Mouse (Mus musculus): ENCODE data around the gene Utrn. TPM values are rescaled to one million over a fixed set of nuclear protein-coding genes. Genes with fewer than 3 reads are reported as not detected.

The Utrn gene
- total RNA-seq, 2 experiments from 2014 or later, result 36.1 to 50.0 TPM

DNA sequence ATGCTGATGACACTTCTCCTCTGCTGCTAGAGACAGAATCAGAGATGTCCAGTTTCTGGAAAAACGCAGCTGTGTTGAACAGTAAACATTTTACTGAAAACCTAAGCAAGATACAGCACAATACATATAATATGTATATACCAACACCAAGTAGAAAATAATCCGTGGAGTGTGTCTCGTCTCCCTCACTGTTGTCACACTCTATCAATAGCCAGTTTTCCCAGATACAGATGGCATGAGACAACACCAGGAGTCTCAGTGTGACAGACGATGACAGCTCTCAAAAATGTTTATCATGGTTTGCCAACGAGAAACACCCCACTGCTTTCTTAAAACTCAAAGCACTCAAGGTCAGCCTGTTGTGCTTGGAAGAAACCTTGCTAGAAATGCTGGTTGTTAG, 515.1 kb downstream of the Utrn start:
- no peak for ATAC-seq (ENCODE audit: poor library complexity, severe bottlenecking)

DNA sequence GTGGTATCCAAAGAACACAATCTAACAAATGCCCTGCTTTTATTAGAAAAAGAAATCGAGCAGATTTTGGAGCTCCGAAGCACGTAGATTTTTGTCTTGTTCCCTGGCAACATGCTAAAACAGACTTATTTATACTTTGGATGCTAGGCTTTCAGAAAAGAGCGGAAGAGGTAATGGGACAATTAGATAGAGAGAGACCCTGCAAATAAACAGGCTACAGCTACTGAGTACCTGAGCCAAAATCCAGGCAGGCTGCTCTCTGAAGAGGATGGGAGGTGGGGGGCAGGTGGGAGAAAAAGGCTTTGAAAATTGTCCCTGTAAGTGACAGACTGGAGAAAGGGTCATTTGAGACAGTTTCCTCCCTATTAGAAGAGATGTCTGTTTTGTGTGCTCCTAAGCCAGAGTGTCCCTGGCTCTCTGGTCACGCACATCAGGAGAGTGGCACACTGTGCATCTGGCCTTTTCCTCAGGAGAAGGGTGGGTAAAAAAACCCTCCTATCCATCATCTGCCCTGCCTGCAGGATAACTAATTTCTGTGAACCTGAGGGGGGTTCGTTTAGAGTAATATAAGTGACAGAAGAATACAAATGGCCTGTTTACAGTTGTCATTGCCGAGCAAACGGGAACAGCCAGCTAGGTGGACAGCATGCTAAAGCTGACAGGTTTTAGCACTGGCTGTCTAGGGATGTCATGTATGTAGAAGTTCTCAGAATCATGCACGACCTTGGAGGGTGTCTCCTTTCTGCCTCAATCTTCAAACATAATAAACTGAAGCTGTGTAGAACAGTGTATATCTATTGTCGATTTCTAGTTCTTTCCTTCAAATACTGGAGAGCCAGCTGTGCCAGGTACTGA, 529.2 kb downstream of the Utrn start:
- ATAC-seq (ENCODE audit: poor library complexity, severe bottlenecking), result no peak

DNA sequence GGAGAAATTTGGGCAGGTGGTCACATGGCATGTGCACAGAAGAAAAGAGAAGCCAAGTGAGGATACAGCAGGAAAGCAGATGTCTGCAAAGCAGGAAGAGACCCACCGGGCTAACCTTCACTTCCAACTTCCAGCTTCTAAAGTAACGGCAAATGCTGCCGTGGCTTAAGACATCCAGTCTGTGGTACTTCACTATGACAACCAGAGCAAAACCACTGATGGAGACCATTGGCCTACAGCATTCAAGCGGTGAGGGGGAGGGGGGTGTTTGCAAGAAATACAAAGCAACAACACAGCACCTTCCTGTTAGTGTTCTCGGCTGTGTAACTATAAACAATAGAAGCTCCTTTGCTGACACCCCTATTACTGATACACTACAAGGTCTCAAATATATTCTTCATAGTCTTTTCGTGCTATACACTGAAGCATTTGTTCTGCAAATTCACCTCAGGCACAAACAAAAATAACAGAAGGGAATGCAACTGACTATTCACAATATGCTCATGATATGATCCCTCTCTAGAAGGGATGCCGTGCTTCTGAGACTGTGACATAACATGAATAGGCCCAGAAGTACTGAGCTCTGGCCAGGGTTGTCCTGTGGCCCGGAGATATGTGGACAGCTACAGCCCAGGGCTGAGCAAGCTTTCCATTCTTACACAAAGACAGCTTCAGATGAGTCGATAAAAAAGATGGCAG, 530.0 kb downstream of the Utrn start:
- ATAC-seq (ENCODE audit: poor library complexity, severe bottlenecking), result no peak

Other genes starting within 250 kb of the Utrn start
- gene Stx11, start 94.9 kb upstream of the Utrn start, total RNA-seq (2015), result 41.9 and 44.6 TPM in 2 replicates
- 36.0 and 46.8 TPM in 2 replicates for gene Stx11, start 94.9 kb upstream of the Utrn start, total RNA-seq (2017)
- gene Sf3b5, start 136.0 kb upstream of the Utrn start, total RNA-seq (2015), result 14.0 and 17.0 TPM in 2 replicates
- gene Sf3b5, start 136.0 kb upstream of the Utrn start, total RNA-seq (2017), result 15.4 and 15.8 TPM in 2 replicates
- 0.52 and 0.98 TPM in 2 replicates for gene Plagl1, start 191.1 kb upstream of the Utrn start, total RNA-seq (2015)
- gene Plagl1, start 191.1 kb upstream of the Utrn start, total RNA-seq (2017), result 0.08 and 0.92 TPM in 2 replicates

All from megakaryocyte, adult 5-6 weeks (primary cell).